Mouse (Mus musculus) lung, embryonic 15.5 days (tissue): ENCODE results near the gene Mpc2. TPM values are rescaled to one million over a fixed set of nuclear protein-coding genes. Genes with fewer than 3 reads are reported as not detected.
A peak's percentile ranks its signal among the peaks of the same experiment; 100 is the strongest.

Source experiments
- ATAC-seq: fragments of 200-750 bp; cut with Nextera tagmentation; 2 replicates; pipeline ENCODE4 v1.8.0; 2017; ENCODE audit warnings: moderate number of reproducible peaks, borderline replicate concordance; ENCODE audit not compliant: low FRiP score, low TSS enrichment; ENCODE audit errors: extremely low read depth
- H3K27ac ChIP-seq: fragments of 300-500 bp; sonication (generic); 2 replicates; pipeline ENCODE4 v1.5.1; 2015; ENCODE audit warnings: moderate library complexity, mild to moderate bottlenecking, inconsistent platforms
- H3K27me3 ChIP-seq: fragments of 300-500 bp; sonication (generic); 2 replicates; pipeline ENCODE4 v1.6.1; 2015; ENCODE audit warnings: inconsistent platforms
- H3K36me3 ChIP-seq: fragments of 300-500 bp; sonication (generic); 2 replicates; pipeline ENCODE4 v1.6.1; 2015; ENCODE audit warnings: inconsistent platforms
- H3K4me1 ChIP-seq: fragments of 300-500 bp; sonication (generic); 2 replicates; pipeline ENCODE4 v1.6.1; 2015; ENCODE audit warnings: inconsistent platforms
- H3K4me2 ChIP-seq: fragments of 300-500 bp; sonication (generic); 2 replicates; pipeline ENCODE4 v1.6.1; 2015; ENCODE audit warnings: inconsistent platforms, mild to moderate bottlenecking, moderate library complexity
- H3K4me3 ChIP-seq: fragments of 300-500 bp; sonication (generic); 2 replicates; pipeline ENCODE4 v1.5.1; 2015; ENCODE audit warnings: mild to moderate bottlenecking, inconsistent platforms
- H3K9ac ChIP-seq: fragments of 300-500 bp; sonication (generic); 2 replicates; pipeline ENCODE4 v1.6.1; 2015; ENCODE audit warnings: inconsistent platforms
- H3K9me3 ChIP-seq: fragments of 300-500 bp; sonication (generic); 2 replicates; pipeline ENCODE4 v1.6.1; 2016; ENCODE audit warnings: inconsistent platforms
- WGBS: fragments of 180-500 bp; shearing (Covaris S2); methylation state at CpG from one replicate; pipeline ENCODE4 v1.1.7; 2015; 5-methylcytosine and 5-hydroxymethylcytosine counted together
- polyA plus RNA-seq: library from polyadenylated mRNA; unstranded; fragments of >200 nt; fragmentation: Nextera tagmentation; extraction: Ambion mirVana; gene quantifications from 2 replicates; pipeline ENCODE4 v1.2.1, GENCODE M21; 2015

Mpc2 gene
- 120 and 130 TPM in 2 replicates for polyA plus RNA-seq

DNA sequence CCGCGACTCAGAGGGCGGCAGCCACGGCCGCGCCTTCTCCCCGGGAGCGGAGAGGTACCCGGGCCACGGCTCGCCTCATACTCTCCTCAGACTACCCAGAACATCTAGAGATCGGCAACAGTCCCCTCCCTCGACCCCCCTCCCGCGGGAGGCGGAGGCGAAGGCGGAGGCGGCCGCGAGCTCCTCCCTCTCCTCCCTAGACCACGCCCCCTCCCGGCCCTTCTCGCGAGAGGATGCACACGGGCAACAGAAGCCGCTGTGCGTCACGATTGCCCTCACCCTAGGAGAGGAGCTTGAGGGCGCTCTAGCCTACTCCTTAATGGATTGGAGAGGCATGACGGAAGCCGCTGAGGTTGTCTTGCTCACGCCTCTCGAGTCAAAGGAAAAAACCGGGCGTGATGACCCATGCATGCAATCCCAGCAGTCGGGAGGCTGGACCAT, at the start of gene Mpc2, which contains the start of gene Dcaf6:
Gene Mpc2 (plus strand): TSS at position 278 of the 441 bp plus-strand sequence.
Gene Dcaf6 (minus strand): TSS at position 116 of the 441 bp plus-strand sequence.
- peaks cover 11% of the 10 kb centered on the region for H3K4me1 ChIP-seq
- under 1% methylated on average over 37 of the region's 37 CpGs for WGBS

DNA sequence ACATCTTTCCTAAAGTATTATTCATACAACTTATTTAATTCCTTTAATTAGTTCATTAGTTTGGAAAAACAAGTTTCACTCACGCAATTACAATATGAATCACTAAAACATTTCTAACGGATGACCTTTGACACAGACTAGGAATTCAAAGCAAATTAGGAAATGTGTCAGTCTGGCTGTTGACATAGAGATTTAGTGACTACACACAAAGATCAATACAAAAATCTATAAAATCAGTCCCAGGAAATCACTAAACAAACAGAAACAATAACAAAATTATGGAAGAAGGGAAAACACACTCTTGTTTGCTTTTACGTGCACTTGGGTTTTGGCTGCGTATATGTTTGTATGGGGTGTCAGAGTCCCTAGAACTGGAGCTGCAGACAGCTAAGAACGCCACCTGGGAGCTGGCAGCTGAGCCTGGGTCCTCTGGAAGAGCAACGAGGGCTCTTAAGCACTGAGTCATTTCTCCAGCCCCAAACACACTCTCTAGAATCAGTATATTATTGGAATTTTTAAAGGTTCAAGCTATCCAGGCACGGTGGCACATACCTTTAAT, 39.0 kb upstream of the Mpc2 start:
- no peaks in the 10 kb centered on the region for H3K4me1 ChIP-seq
- H3K36me3 ChIP-seq, result no peaks in the 10 kb centered on the region
- WGBS, result 71% methylated on average over 7 of the region's 7 CpGs
- no peaks in the 10 kb centered on the region for H3K27me3 ChIP-seq
- no peak overlapping the region for H3K4me2 ChIP-seq
- H3K4me3 ChIP-seq, result no peak overlapping the region
- no peaks in the 10 kb centered on the region for H3K9me3 ChIP-seq
- no peak overlapping the region for H3K9ac ChIP-seq
- no peak for ATAC-seq
- no peak overlapping the region for H3K27ac ChIP-seq

More for the DNA sequence above, at the start of gene Mpc2, which contains the start of gene Dcaf6:
- Histone ChIP-seq H3K4me2 (peak within 1 kb of the TSS; percentile 76), H3K27ac (peak within 1 kb of the TSS; percentile 96), H3K9ac (peak within 1 kb of the TSS; percentile 78), H3K9me3 (no peaks in the 10 kb centered on the region), H3K36me3 (no peaks in the 10 kb centered on the region), H3K27me3 (no peaks in the 10 kb centered on the region), H3K4me3 (peak within 1 kb of the TSS; percentile 84)
- ATAC-seq, result peak; percentile 93

DNA sequence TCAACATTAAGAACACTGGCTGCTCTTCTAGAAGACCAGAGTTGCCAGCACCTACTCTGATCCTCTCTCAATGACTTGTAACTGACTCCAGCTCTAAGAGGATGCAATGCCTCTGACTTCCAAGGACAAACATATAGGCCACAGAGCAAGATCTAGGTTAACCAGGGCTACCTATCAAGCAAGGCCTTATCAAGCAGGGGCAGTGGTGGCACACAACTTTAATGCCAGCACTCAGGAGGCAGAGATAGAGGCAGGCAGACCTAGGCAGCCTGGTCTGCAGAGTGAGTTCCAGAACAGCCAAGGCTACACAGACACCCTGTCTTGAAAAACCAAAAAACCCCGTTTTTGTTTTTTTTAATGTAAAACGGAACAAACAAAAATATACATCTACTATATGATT, 34.2 kb upstream of the Mpc2 start:
- Histone ChIP-seq H3K36me3 (no peaks in the 10 kb centered on the region), H3K9me3 (no peaks in the 10 kb centered on the region), H3K27me3 (no peaks in the 10 kb centered on the region), H3K4me2 (no peak overlapping the region), H3K9ac (no peak overlapping the region), H3K4me3 (no peak overlapping the region), H3K27ac (no peak overlapping the region), H3K4me1 (no peaks in the 10 kb centered on the region)
- WGBS, result 84% methylated on average over 2 of the region's 2 CpGs
- no peak for ATAC-seq

DNA sequence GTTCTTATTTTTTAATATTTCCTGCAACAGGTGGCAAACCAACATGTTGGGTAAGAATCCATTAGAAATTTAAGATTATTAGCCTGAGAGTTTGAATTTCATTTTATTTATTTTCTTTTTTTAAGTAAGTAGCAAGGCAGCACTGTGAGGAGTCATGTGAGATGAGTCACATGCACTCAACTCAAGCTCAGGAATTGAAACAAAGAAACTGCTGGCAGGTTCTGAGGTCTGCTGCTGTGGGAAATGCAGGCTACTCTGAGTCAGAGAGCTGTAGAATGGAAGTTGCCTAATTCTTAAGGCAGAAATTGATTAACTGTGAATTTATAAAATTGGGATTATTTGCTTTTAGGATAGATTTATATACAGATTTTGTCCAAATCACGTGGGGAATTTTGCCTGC, 27.6 kb upstream of the Mpc2 start:
- Histone ChIP-seq H3K36me3 (no peaks in the 10 kb centered on the region), H3K27ac (no peak overlapping the region), H3K4me3 (no peak overlapping the region), H3K27me3 (no peaks in the 10 kb centered on the region), H3K4me2 (no peak overlapping the region), H3K4me1 (no peaks in the 10 kb centered on the region), H3K9ac (no peak overlapping the region), H3K9me3 (0 out of 2 replicates have a peak, but pooled peaks cover 3% of the 10 kb centered on the region)
- no peak for ATAC-seq
- 83% methylated on average over 1 of the region's 1 CpGs for WGBS

DNA sequence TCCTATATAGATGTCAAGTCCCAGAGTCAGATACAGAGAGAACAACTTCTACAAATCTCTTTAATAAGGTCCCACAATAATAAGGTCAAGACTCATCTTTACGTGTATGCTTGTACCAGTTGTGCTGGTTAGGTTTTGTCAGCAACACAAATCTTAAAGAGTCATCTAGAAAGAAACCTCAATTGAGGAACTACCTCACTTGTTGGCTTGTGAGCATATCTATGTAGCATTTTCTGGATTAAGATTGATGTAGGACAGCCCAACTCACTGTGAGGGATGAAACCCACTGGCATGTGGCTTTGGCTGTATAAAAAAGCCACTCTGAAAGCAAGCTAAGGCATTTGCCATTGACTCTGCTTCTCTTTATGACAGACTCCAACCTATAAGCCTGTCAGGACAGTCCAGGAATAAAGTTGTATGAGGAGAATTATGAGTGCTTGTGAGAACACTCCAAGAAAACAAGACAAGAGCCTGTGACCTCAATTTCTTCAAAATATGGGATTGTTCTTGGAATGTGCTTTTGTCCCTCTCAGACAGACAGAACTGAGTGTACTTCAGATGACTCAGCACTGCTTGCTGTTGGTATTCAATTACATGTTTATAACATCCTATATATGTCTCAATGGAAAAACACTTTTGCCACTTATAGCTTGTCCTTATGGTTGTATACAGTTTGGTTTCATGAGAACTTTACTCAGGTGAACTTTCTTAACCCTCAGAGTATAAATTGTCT, 22.0 kb upstream of the Mpc2 start:
- ATAC-seq, result no peak
- no peaks in the 10 kb centered on the region for H3K4me1 ChIP-seq
- no peaks in the 10 kb centered on the region for H3K27me3 ChIP-seq
- H3K36me3 ChIP-seq, result no peaks in the 10 kb centered on the region
- no peak overlapping the region for H3K4me3 ChIP-seq
- H3K27ac ChIP-seq, result no peak overlapping the region
- H3K4me2 ChIP-seq, result no peak overlapping the region
- no peak overlapping the region for H3K9ac ChIP-seq
- 84% methylated on average over 1 of the region's 1 CpGs for WGBS
- H3K9me3 ChIP-seq, result 0 out of 2 replicates have a peak, but pooled peaks cover 3% of the 10 kb centered on the region

DNA sequence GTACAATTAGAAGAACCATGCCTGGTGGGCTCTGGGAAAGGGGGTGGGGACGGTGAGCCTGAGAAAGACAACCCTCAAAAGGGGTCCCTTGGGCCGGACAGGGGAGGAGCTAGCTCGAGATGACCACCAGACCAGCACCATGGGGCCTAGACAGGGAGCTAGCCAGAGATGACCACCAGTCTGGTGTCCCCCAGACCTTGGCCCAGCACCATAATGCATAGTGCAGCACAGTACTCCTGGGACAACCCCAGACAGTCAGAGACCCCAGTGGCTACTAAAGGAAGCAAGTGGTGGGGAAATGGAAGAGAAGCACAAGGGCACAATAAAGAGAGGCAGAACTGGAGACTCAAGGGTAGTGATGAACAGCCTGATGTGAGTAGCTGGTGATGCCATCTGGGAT, 19.6 kb upstream of the Mpc2 start:
- Histone ChIP-seq H3K4me2 (no peak overlapping the region), H3K4me1 (no peaks in the 10 kb centered on the region), H3K4me3 (no peak overlapping the region), H3K9ac (no peak overlapping the region), H3K9me3 (no peaks in the 10 kb centered on the region), H3K27me3 (no peaks in the 10 kb centered on the region), H3K27ac (no peak overlapping the region), H3K36me3 (no peaks in the 10 kb centered on the region)
- ATAC-seq, result no peak
- 79% methylated on average over 3 of the region's 3 CpGs for WGBS

DNA sequence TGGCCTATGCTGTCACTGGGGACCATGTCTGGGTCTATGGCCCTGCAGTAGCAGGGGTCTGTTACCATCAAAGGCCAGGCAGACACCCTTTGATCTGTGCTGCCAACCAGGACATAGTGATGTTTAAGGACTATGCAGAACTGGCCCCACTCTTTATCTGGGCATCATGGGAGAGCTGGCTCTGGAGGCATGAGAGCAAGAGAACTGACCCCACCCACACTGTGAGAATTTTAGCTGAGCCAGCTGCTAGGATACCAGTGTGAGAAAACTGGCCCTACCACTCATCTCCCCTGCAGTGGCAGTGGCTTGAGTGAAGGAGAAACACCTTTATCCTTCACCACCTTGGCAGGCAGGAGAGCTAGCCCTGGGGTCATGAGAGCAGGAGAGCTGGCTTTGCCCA, 19.2 kb upstream of the Mpc2 start:
- no peak overlapping the region for H3K4me3 ChIP-seq
- no peak overlapping the region for H3K27ac ChIP-seq
- ATAC-seq, result no peak
- H3K9me3 ChIP-seq, result no peaks in the 10 kb centered on the region
- no peaks in the 10 kb centered on the region for H3K36me3 ChIP-seq
- H3K9ac ChIP-seq, result no peak overlapping the region
- no peak overlapping the region for H3K4me2 ChIP-seq
- no peaks in the 10 kb centered on the region for H3K27me3 ChIP-seq
- H3K4me1 ChIP-seq, result no peaks in the 10 kb centered on the region

DNA sequence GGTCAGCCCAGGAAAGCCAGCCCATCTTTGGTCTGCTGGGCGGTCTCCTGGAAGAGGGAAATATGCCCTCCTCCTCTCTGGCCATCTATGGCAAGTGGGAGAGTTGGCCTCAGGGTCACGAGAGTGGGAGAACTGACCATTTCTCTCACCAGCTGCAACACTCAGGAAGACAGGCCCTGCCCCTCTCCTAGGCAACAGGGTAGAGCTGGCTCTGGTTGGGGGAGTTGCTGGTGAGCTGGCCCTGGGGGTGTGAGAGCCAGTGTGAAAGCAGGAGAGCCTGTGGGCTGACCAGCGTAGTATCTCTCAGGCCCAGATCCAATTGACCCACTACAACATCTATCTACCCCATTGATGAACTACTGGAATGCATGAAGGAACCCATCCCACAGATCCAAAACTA, 18.7 kb upstream of the Mpc2 start:
- WGBS, result 75% methylated on average over 3 of the region's 3 CpGs
- no peak overlapping the region for H3K9ac ChIP-seq
- no peak overlapping the region for H3K4me2 ChIP-seq
- no peaks in the 10 kb centered on the region for H3K4me1 ChIP-seq
- no peak for ATAC-seq
- no peak overlapping the region for H3K4me3 ChIP-seq
- H3K36me3 ChIP-seq, result no peaks in the 10 kb centered on the region
- no peaks in the 10 kb centered on the region for H3K27me3 ChIP-seq
- no peaks in the 10 kb centered on the region for H3K9me3 ChIP-seq
- no peak overlapping the region for H3K27ac ChIP-seq

DNA sequence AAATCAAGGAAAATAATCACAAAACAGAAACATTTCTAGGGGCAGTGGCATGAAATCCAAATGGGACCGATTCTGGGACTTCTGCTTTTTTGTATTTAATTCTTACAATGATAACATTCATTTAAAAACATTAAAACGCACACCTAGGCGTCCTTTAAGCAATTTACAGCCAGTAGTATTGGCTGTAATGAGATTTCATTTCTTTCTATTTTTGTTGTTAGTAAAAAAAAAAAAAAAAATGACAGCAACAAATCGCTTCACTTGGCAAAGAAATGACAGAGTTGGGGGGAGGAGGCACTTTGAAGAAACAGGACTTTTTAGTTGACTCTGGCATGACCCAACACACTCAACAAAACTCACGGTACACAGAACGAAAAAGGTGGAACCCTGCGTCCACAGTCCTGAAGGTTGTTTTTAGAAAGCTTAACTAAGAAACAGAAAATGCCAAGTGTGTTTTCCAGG, 1.4 kb upstream of the Mpc2 start:
- H3K27ac ChIP-seq, result peak overlapping the region; percentile 96; the same call in 1 of the 2 replicates
- H3K4me3 ChIP-seq, result peak overlapping the region; percentile 84
- 22% methylated on average over 7 of the region's 7 CpGs for WGBS
- H3K9ac ChIP-seq, result peak overlapping the region; percentile 72; the same call in 1 of the 2 replicates
- H3K4me1 ChIP-seq, result peaks cover 11% of the 10 kb centered on the region
- H3K27me3 ChIP-seq, result no peaks in the 10 kb centered on the region
- no peaks in the 10 kb centered on the region for H3K9me3 ChIP-seq
- peak overlapping the region; percentile 72 for H3K4me2 ChIP-seq
- no peaks in the 10 kb centered on the region for H3K36me3 ChIP-seq
- ATAC-seq, result no peak

DNA sequence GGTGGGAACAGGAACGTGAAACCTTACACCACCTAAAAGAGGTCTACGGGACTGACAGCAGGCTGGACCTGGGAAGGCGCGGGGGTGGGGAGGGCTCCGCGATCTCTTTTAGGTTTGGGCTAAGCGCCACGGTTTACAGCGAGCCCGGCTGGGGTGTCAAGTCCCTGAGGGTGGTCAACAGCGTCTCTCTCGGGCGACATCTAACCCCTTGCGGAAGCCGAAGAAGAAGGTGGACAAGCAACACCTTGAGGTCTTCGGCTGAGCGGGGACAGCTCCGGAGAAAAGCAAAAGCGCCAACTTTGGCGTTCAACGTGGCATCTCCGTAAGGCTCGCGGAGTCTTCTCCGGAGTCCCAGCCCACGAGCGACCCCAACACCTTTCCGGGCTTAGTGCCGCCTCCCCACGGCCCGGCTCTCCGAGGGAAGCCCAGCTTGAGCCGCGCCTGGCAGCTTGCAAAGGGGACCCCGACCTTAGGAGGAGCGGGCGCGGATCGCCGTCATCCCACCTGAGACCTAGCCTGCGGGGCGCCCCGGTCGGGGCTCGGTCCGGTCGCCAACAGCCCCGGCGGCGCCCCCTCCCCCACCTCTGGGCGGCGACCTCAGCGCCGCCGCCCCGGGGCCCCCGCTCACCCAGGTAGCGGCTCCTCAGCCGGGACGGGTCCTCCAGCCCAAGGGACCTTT, 795 bp upstream of the Mpc2 start:
- Histone ChIP-seq H3K27ac (peak overlapping the region; percentile 96), H3K4me3 (peak overlapping the region; percentile 84), H3K4me1 (peaks cover 11% of the 10 kb centered on the region), H3K4me2 (peak overlapping the region; percentile 72), H3K27me3 (no peaks in the 10 kb centered on the region), H3K9ac (peak overlapping the region; percentile 72), H3K9me3 (no peaks in the 10 kb centered on the region), H3K36me3 (no peaks in the 10 kb centered on the region)
- WGBS, result 0% methylated on average over 58 of the region's 60 CpGs
- peak; percentile 7; the same call in 1 of the 2 replicates for ATAC-seq

DNA sequence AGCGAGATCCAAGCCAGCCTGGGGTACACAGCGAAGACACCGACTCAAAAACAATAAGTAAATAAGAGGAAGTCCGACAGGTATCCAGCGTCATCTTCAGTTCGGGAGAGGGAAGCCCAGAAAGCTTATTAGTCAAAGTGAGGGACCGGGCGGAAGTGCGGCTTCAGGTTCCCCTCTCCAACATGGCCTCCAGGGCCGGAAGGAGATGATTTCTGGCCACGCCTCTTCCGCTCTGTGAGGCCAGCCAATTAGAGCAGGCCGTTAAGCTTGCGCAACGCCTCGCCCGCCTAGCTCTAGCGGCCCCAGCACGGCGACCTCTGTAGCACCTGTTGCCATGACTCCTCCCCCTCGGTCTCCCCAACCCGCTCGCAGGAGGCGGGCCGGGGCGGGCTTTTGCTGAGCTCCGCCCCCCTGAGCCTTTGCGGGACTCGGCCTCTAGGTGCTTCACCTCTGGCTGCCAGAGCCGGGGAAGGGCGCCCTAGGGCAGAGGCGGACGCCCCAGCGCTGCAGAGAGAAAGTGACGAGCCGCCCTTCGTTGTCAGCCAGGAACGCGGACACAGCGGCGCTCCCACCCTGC, 452 bp downstream of the Mpc2 start:
- Histone ChIP-seq H3K4me3 (peak overlapping the region; percentile 84), H3K36me3 (no peaks in the 10 kb centered on the region), H3K27me3 (no peaks in the 10 kb centered on the region), H3K4me2 (peak overlapping the region; percentile 76), H3K4me1 (peaks cover 11% of the 10 kb centered on the region), H3K27ac (peak overlapping the region; percentile 96), H3K9ac (peak overlapping the region; percentile 78), H3K9me3 (no peaks in the 10 kb centered on the region)
- ATAC-seq, result peak; percentile 97
- under 1% methylated on average over 41 of the region's 41 CpGs for WGBS
